In genomic region chr5:139907714-139908242, GRCm38 (mm10) we compare ENCODE assay signal across 8 mouse cellular contexts. TPM values are rescaled to one million over a fixed set of nuclear protein-coding genes. Genes with fewer than 3 reads are reported as not detected.
A peak's percentile ranks its signal among the peaks of the same experiment; 100 is the strongest.
DNase-seq lines count a peak whose midpoint lies in the region; ATAC-seq lines count a peak whose summit lies in the region.

TSS of gene Elfn1 (plus strand) at chr5:139907943.

- under 1% methylated on average over 33 of the region's 33 CpGs for WGBS in heart, embryonic 13.5 days
- WGBS in heart, embryonic 15.5 days = 1% methylated on average over 31 of the region's 33 CpGs
- WGBS in midbrain, embryonic 11.5 days = under 1% methylated on average over 33 of the region's 33 CpGs

- peak within 1 kb of the TSS; percentile 99 for H3K4me2 ChIP-seq in heart, embryonic 13.5 days
- H3K4me2 ChIP-seq in heart, embryonic 15.5 days = peak within 1 kb of the TSS; percentile 95
- H3K4me2 ChIP-seq in midbrain, embryonic 11.5 days = peak within 1 kb of the TSS; percentile 97

- H3K9me3 ChIP-seq in heart, embryonic 13.5 days = no peaks in the 10 kb centered on the region
- H3K9me3 ChIP-seq in heart, embryonic 15.5 days (replicated peaks) = no peaks in the 10 kb centered on the region
- no peaks in the 10 kb centered on the region for H3K9me3 ChIP-seq in midbrain, embryonic 11.5 days (ENCODE audit: control insufficient read depth, low read length)

- H3K27me3 ChIP-seq in heart, embryonic 13.5 days (replicated peaks) = peaks cover 96% of the 10 kb centered on the region
- peaks cover 93% of the 10 kb centered on the region for H3K27me3 ChIP-seq in heart, embryonic 15.5 days
- H3K27me3 ChIP-seq in midbrain, embryonic 11.5 days (ENCODE audit: control insufficient read depth, insufficient read depth, low read length) = peaks cover 72% of the 10 kb centered on the region

- peak within 1 kb of the TSS; percentile 79 for H3K9ac ChIP-seq in heart, embryonic 13.5 days
- peak within 1 kb of the TSS; percentile 55 for H3K9ac ChIP-seq in heart, embryonic 15.5 days
- peak within 1 kb of the TSS; percentile 76 for H3K9ac ChIP-seq in midbrain, embryonic 11.5 days (ENCODE audit: low read length)

- H3K4me1 ChIP-seq in heart, embryonic 13.5 days = peaks cover 43% of the 10 kb centered on the region
- H3K4me1 ChIP-seq in heart, embryonic 15.5 days (replicated peaks) = peaks cover 47% of the 10 kb centered on the region
- H3K4me1 ChIP-seq in midbrain, embryonic 11.5 days (ENCODE audit: control insufficient read depth, insufficient read depth, low read length) = peaks cover 41% of the 10 kb centered on the region

- peak within 1 kb of the TSS; percentile 68 for H3K4me3 ChIP-seq in heart, embryonic 13.5 days
- peak within 1 kb of the TSS; percentile 58 for H3K4me3 ChIP-seq in heart, embryonic 15.5 days
- H3K4me3 ChIP-seq in midbrain, embryonic 11.5 days (ENCODE audit: low read depth, low read length) = peak within 1 kb of the TSS; percentile 62

- DNase-seq in heart, adult 9 months (ENCODE audit: low spot score in 2 of 2) = no peak
- DNase-seq in ZHBTc4 (ENCODE audit: low read depth, low spot score) = peak; percentile 67
- DNase-seq in left cerebral cortex, postnatal 25 days (ENCODE audit: low spot score in 2 of 2) = no peak
- peak; percentile 96 for DNase-seq in midbrain, embryonic 11.5 days (ENCODE audit: low spot score, missing footprints)

- no peak within 1 kb of the TSS for H3K27ac ChIP-seq in heart, embryonic 13.5 days (replicated peaks)
- no peak within 1 kb of the TSS for H3K27ac ChIP-seq in heart, embryonic 15.5 days
- H3K27ac ChIP-seq in midbrain, embryonic 11.5 days (ENCODE audit: low read depth, low read length) = no peak within 1 kb of the TSS

- H3K36me3 ChIP-seq in heart, embryonic 13.5 days = no peaks in the 10 kb centered on the region
- no peaks in the 10 kb centered on the region for H3K36me3 ChIP-seq in heart, embryonic 15.5 days
- no peaks in the 10 kb centered on the region for H3K36me3 ChIP-seq in midbrain, embryonic 11.5 days (ENCODE audit: control insufficient read depth, insufficient read depth, low read length)

- intact Hi-C loops in left cerebral cortex, postnatal 25 days (cut with DNase I) = loop anchor here (1.0 to 5.0 kb wide), 4 partner anchors 130 to 380 kb away; no protein-coding TSS in a partner anchor

- ATAC-seq in heart, embryonic 13.5 days (ENCODE audit: extremely low read depth, insufficient number of reproducible peaks, low FRiP score, low TSS enrichment) = no peak
- peak; percentile 29; the same call in 1 of the 2 replicates for ATAC-seq in heart, embryonic 15.5 days (replicated peaks; ENCODE audit: insufficient number of reproducible peaks, insufficient read depth, low FRiP score, low read depth)
- ATAC-seq in midbrain, embryonic 11.5 days (ENCODE audit: low FRiP score) = peak; percentile 15
- no peak for ATAC-seq in activated CD4-positive, CD25-positive, alpha-beta regulatory T cell, adult 4 months
- ATAC-seq in erythroid progenitor cell, adult 5-6 weeks (replicated peaks; ENCODE audit: low FRiP score, poor library complexity, severe bottlenecking) = no peak

RNA-seq across cellular contexts. Expression of gene Elfn1, which starts in this region (rescaled TPM):
- 0.05 TPM in 2 replicates for polyA plus RNA-seq in heart, embryonic 13.5 days (2015; fragmentation: Nextera tagmentation; extraction: Ambion mirVana)
- 0.10 and 0.65 TPM in 2 replicates for polyA plus RNA-seq in heart, embryonic 15.5 days (2015; fragmentation: Nextera tagmentation; extraction: Ambion mirVana)
- 10 to 100 TPM; 35.0 to 37.6 TPM for total RNA-seq in left cerebral cortex, postnatal 25 days (2021)
- 0.77 and 1.0 TPM in 2 replicates for polyA plus RNA-seq in midbrain, embryonic 11.5 days (2014; fragmentation: Nextera tagmentation; extraction: Ambion mirVana)
- not detected for polyA plus RNA-seq in activated CD4-positive, CD25-positive, alpha-beta regulatory T cell, adult 4 months (2017; shearing (Covaris generic))
- not detected in 2 replicates for total RNA-seq in erythroid progenitor cell, adult 5-6 weeks (2015; ENCODE audit: low replicate concordance)
- not detected in 2 replicates for total RNA-seq in erythroid progenitor cell, adult 5-6 weeks (2017; ENCODE audit: low replicate concordance)

Comparison
In these comparisons a context has a peak if more than half of its experiments do, and no peak if none do; other contexts are left out.
1. RNA of gene Elfn1 (total RNA-seq): 35.0 to 37.6 TPM in left cerebral cortex, postnatal 25 days; not detected in erythroid progenitor cell, adult 5-6 weeks; every median in the first group is over 10 times any median in the second.
2. Peak in ATAC-seq, H3K4me3 ChIP-seq, H3K9ac ChIP-seq and H3K4me2 ChIP-seq in heart, embryonic 15.5 days; RNA of the gene not detected or under 1 TPM.
3. DNase-seq: peak in ZHBTc4 (single experiment) and midbrain, embryonic 11.5 days (single experiment); none in heart, adult 9 months (0 of 2) and left cerebral cortex, postnatal 25 days (0 of 2).
4. Peak in every context shown above with its lines, with median percentiles within 50 percentile points of each other: H3K4me2 ChIP-seq, H3K4me3 ChIP-seq and H3K9ac ChIP-seq.